Mouse (Mus musculus): ENCODE measurements around the gene Rab7. TPM values are rescaled to one million over a fixed set of nuclear protein-coding genes. Genes with fewer than 3 reads are reported as not detected.
A peak's percentile ranks its signal among the peaks of the same experiment; 100 is the strongest.

The Rab7 gene
- total and polyA plus RNA-seq, 2 experiments from 2014 or later = 88.9 to 367 TPM

DNA sequence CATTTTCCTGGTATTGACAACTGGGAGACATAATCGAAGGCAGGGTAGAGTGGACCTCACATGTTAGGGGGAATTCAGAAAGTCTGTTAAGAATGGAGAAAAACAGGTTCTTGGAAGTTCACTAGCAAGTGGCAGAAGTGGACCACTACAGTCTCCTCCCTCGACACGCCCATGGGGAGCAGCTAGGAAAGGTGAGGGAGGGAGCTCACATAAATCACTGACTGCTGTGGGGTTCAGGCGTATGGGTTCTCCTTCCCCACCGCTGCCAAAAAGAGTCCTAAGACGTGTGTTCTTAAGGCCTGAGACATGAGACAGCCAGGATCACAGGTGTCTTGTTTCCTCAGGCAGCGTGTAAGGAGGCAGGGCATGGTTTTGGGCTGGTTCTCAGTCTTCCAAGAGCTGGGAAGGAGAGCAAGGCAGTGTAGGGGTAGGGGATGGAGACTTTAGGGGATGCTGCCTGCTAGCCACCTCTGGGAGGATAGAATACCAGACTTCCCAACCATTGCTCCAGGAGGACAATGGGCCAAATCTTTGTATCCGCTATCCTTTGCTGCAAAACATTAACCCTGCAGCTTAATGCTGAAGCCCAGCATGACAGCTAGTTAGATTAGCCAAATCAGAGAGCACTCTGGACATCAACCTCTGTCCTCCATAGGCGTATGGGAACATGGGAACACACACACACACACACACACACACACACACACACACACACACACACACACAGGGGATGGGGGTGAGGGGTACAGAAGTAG is 9.2 kb upstream of the Rab7 start:
- DNase-seq (no peak), ATAC-seq (no peak)
- no peak overlapping the region for H3K4me3 ChIP-seq (ENCODE audit: low read depth, low read length)
- no peaks in the 10 kb centered on the region; the same call in 1 of the 2 replicates for H3K27me3 ChIP-seq (ENCODE audit: insufficient read depth, low read length)
- H3K4me2 ChIP-seq (ENCODE audit: low read depth) = no peak overlapping the region
- TF ChIP-seq CTCF (IDR thresholded peaks at IDR 0.05; ENCODE audit: low read depth) = no peak
- 68% methylated on average over 9 of the region's 9 CpGs for WGBS
- H3K9ac ChIP-seq = no peak overlapping the region
- H3K36me3 ChIP-seq (ENCODE audit: insufficient read depth) = no peaks in the 10 kb centered on the region
- no peaks in the 10 kb centered on the region for H3K4me1 ChIP-seq (ENCODE audit: insufficient read depth)
- H3K27ac ChIP-seq (ENCODE audit: low read depth, low read length) = no peak overlapping the region
- no peaks in the 10 kb centered on the region for H3K9me3 ChIP-seq (ENCODE audit: low read length)

DNA sequence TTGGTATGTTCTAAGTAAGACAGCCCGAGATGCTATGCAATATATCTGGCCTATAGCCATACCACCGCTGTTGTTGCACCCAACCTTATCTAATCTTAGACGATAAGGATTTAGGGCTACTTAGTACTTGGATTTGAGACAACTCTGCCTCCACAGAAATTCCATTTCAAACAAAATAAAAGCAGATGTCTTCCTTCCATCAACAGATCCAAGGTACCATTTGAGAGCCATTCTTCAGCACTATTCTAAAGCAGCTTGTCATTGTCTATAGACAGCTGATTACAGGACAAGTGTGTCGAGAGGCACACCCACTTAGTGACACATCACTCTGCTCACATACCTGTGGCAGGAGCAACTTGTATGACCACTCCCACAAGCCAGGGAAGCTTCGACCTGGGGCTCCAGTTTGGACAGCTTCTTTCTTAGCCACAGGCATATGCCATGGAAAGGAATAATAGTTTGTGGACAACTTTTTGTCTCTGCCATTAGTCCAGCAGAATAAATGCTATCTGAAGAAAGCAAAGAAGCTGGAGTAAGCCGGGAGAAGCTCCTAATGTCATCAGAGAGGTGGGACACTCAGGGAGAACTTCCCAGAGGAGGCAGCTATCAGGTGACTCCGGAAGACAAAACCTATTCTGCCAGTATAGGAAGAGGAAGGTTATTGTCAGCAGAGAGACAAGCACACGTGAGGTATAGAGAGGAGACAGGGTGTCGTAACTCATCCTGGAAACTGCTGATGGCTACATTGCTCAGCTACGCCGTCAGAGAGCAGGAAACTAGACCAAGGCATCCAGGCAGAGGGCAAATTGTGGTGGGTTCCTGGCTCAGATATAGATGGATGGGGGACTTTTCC is 8.4 kb upstream of the Rab7 start:
- Histone ChIP-seq H3K4me2 (ENCODE audit: low read depth) (no peak overlapping the region), H3K27ac (ENCODE audit: low read depth, low read length) (no peak overlapping the region), H3K4me1 (ENCODE audit: insufficient read depth) (no peaks in the 10 kb centered on the region), H3K4me3 (ENCODE audit: low read depth, low read length) (no peak overlapping the region), H3K9me3 (ENCODE audit: low read length) (no peaks in the 10 kb centered on the region), H3K27me3 (ENCODE audit: insufficient read depth, low read length) (no peaks in the 10 kb centered on the region; the same call in 1 of the 2 replicates), H3K36me3 (ENCODE audit: insufficient read depth) (no peaks in the 10 kb centered on the region), H3K9ac (no peak overlapping the region)
- ATAC-seq (no peak), DNase-seq (no peak)
- WGBS = 76% methylated on average over 11 of the region's 11 CpGs
- no peak for TF ChIP-seq CTCF (IDR thresholded peaks at IDR 0.05; ENCODE audit: low read depth)

DNA sequence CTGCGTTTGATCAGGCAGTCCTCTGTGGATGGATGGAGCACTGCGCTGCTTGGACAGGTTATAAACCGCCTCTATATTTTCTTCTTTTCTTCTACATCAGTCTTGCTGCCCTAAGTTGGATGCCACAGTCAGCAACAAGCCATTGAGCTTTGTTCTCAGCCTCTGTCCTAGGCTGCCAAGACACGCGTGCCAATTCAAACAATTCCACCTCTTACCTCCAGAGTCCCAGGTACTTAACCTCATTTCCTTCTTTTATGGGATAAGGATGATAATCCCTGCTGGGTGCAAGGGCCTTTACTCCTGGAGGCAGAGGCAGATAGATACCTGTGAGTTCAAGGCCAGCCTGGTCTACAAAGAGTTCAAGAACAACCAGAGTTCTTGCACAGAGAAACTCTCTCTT is 6.1 kb upstream of the Rab7 start:
- H3K9me3 ChIP-seq (ENCODE audit: low read length) = no peaks in the 10 kb centered on the region

DNA sequence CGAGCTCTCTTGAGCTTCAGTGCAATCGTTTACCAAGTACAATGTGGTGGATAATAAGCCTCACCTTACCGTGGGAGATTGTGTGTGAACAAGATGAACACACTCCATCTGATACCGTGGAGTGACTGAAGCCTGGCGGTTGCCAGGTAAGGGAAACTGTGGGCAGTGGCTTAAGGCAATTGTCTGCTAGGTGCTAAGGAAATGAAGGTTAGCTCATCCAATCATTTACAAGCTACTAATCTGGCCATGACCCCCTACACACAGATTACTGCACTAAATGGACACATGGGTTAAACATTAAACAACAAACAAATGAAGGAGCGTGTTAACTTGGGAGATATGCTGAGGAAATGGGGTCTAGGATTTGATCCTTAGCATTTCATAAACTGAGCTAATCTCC is 3.9 kb upstream of the Rab7 start:
- Histone ChIP-seq H3K27me3 (ENCODE audit: insufficient read depth, low read length) (no peaks in the 10 kb centered on the region; the same call in 1 of the 2 replicates), H3K36me3 (ENCODE audit: insufficient read depth) (no peaks in the 10 kb centered on the region), H3K9me3 (ENCODE audit: low read length) (no peaks in the 10 kb centered on the region), H3K27ac (ENCODE audit: low read depth, low read length) (no peak overlapping the region), H3K4me3 (ENCODE audit: low read depth, low read length) (no peak overlapping the region), H3K4me1 (ENCODE audit: insufficient read depth) (peaks cover 2% of the 10 kb centered on the region; the same call in 1 of the 2 replicates), H3K4me2 (ENCODE audit: low read depth) (no peak overlapping the region), H3K9ac (no peak overlapping the region)
- TF ChIP-seq CTCF (IDR thresholded peaks at IDR 0.05; ENCODE audit: low read depth) = no peak
- WGBS = 79% methylated on average over 6 of the region's 6 CpGs
- no peak for DNase-seq
- ATAC-seq = no peak

More for the DNA sequence above, 6.1 kb upstream of the Rab7 start:
- no peak for TF ChIP-seq CTCF (IDR thresholded peaks at IDR 0.05; ENCODE audit: low read depth)
- WGBS = 91% methylated on average over 5 of the region's 5 CpGs
- H3K36me3 ChIP-seq (ENCODE audit: insufficient read depth) = no peaks in the 10 kb centered on the region
- no peak overlapping the region for H3K27ac ChIP-seq (ENCODE audit: low read depth, low read length)
- DNase-seq (no peak), ATAC-seq (no peak)
- H3K4me3 ChIP-seq (ENCODE audit: low read depth, low read length) = no peak overlapping the region
- no peaks in the 10 kb centered on the region for H3K4me1 ChIP-seq (ENCODE audit: insufficient read depth)
- H3K4me2 ChIP-seq (ENCODE audit: low read depth) = no peak overlapping the region
- H3K27me3 ChIP-seq (ENCODE audit: insufficient read depth, low read length) = no peaks in the 10 kb centered on the region; the same call in 1 of the 2 replicates
- H3K9ac ChIP-seq = no peak overlapping the region

DNA sequence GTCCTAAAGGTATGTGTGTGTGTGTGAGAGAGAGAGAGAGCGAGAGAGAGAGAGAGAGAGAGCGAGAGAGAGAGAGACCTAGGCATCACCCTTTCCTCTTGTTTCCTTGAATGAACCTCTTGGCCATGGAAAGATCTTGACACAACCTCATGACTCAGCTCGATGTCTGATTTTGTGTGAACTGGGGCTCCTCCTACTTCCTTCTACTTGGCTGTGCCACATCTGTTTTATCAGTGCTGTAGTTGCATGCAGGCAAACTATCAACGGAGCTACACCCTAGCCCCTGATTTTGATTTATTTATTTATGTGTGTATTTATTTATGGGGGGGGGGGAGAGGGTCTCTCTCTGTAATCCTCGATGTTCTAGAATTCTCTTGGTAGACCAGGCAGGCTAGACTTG is 2.8 kb upstream of the Rab7 start:
- peaks cover 13% of the 10 kb centered on the region for H3K4me1 ChIP-seq (ENCODE audit: insufficient read depth)
- no peaks in the 10 kb centered on the region for H3K9me3 ChIP-seq (ENCODE audit: low read length)
- H3K4me2 ChIP-seq (ENCODE audit: low read depth) = no peak overlapping the region
- no peak overlapping the region for H3K4me3 ChIP-seq (ENCODE audit: low read depth, low read length)
- no peak for TF ChIP-seq CTCF (IDR thresholded peaks at IDR 0.05; ENCODE audit: low read depth)
- no peaks in the 10 kb centered on the region; the same call in 1 of the 2 replicates for H3K27me3 ChIP-seq (ENCODE audit: insufficient read depth, low read length)
- WGBS = 83% methylated on average over 5 of the region's 5 CpGs
- no peak overlapping the region for H3K9ac ChIP-seq
- DNase-seq = no peak
- H3K36me3 ChIP-seq (ENCODE audit: insufficient read depth) = no peaks in the 10 kb centered on the region
- H3K27ac ChIP-seq (ENCODE audit: low read depth, low read length) = no peak overlapping the region
- ATAC-seq = no peak

DNA sequence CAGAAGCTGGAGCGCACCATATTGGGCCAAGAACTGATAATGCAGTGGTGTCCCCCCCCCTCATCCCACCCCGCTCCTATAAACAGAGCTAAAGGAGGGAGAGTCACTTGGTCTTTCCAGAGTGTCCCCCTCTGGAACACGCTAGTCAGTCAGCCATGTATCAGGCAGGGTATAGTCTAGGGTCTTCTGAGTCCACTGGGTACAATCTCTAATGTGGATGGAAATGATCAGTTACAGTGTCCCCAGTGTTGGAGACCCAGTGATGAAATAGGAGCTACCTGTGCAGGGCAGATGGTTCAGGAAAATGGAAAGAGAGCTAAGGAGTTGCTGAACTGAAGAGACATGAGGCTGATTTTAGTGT is 316 bp upstream of the Rab7 start:
- no peak for DNase-seq
- WGBS = 33% methylated on average over 3 of the region's 3 CpGs
- Histone ChIP-seq H3K9me3 (ENCODE audit: low read length) (no peaks in the 10 kb centered on the region), H3K27me3 (ENCODE audit: insufficient read depth, low read length) (no peaks in the 10 kb centered on the region), H3K4me1 (ENCODE audit: insufficient read depth) (peaks cover 18% of the 10 kb centered on the region), H3K4me3 (ENCODE audit: low read depth, low read length) (peak overlapping the region; percentile 95), H3K4me2 (ENCODE audit: low read depth) (peak overlapping the region; percentile 32; the same call in 1 of the 2 replicates), H3K9ac (peak overlapping the region; percentile 18; the same call in 1 of the 2 replicates), H3K27ac (ENCODE audit: low read depth, low read length) (peak overlapping the region; percentile 89), H3K36me3 (ENCODE audit: insufficient read depth) (no peaks in the 10 kb centered on the region)
- TF ChIP-seq CTCF (IDR thresholded peaks at IDR 0.05; ENCODE audit: low read depth) = no peak
- ATAC-seq = no peak

DNA sequence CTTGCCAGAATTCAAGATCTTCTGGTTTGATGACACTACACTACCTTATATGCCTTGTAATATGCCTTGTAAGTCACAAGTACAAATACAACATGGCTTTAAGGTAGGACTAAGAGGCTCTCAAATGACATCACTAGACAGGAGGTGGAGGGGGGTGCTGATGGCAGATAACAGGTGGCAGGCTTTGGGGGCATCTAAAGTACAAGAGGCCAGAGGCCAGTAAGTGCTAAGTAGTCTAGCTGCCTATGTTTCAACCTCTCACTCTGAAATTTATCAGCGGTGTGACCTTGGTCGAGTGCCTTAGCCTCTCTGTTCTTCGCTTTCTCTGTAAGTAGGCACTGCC is 865 bp downstream of the Rab7 start:
- Histone ChIP-seq H3K9me3 (ENCODE audit: low read length) (no peaks in the 10 kb centered on the region), H3K27me3 (ENCODE audit: insufficient read depth, low read length) (no peaks in the 10 kb centered on the region), H3K27ac (ENCODE audit: low read depth, low read length) (no peak overlapping the region), H3K9ac (peak overlapping the region; percentile 85), H3K4me3 (ENCODE audit: low read depth, low read length) (peak overlapping the region; percentile 95), H3K4me2 (ENCODE audit: low read depth) (peak overlapping the region; percentile 92), H3K4me1 (ENCODE audit: insufficient read depth) (peaks cover 18% of the 10 kb centered on the region), H3K36me3 (ENCODE audit: insufficient read depth) (peaks cover 3% of the 10 kb centered on the region; the same call in 1 of the 2 replicates)
- ATAC-seq (no peak), DNase-seq (no peak)
- WGBS = 0% methylated on average over 3 of the region's 3 CpGs
- TF ChIP-seq CTCF (IDR thresholded peaks at IDR 0.05; ENCODE audit: low read depth) = no peak
